Mouse (Mus musculus) kidney, embryonic 14.5 days (tissue): ENCODE measurements at regions not wholly inside any gene's neighbourhood (a gene's known extent, or its start where the extent isn't known, plus 50 kb on each side); places are given as distances from the start of the nearest gene placed in this dataset.

Experiments
- ATAC-seq: fragments of 200-750 bp; cut with Nextera tagmentation; 2 replicates; pipeline ENCODE4 v1.8.0; 2017; ENCODE audit warnings: moderate number of reproducible peaks, mild to moderate bottlenecking, moderate TSS enrichment, moderate library complexity; ENCODE audit not compliant: low FRiP score, low TSS enrichment
- H3K27ac ChIP-seq: fragments of 300-500 bp; sonication (generic); 2 replicates; pipeline ENCODE4 v1.5.1; 2014; ENCODE audit warnings: low read depth, mild to moderate bottlenecking, low read length, moderate library complexity, mixed read lengths
- H3K27me3 ChIP-seq: fragments of 300-500 bp; sonication (generic); 2 replicates; pipeline ENCODE4 v1.6.1; 2014; ENCODE audit warnings: mild to moderate bottlenecking, low read length; ENCODE audit not compliant: control insufficient read depth, insufficient read depth
- H3K36me3 ChIP-seq: fragments of 300-500 bp; sonication (generic); 2 replicates; pipeline ENCODE4 v1.6.1; 2014; ENCODE audit warnings: low read length, mixed read lengths; ENCODE audit not compliant: control insufficient read depth, insufficient read depth
- H3K4me1 ChIP-seq: fragments of 300-500 bp; sonication (generic); 2 replicates; pipeline ENCODE4 v1.6.1; 2014; ENCODE audit warnings: low read length, mixed read lengths; ENCODE audit not compliant: control insufficient read depth, insufficient read depth
- H3K4me2 ChIP-seq: fragments of 300-500 bp; sonication (generic); replicated peaks from 2 replicates; pipeline ENCODE4 v1.6.1; 2014; ENCODE audit warnings: low read depth, mild to moderate bottlenecking, low read length
- H3K4me3 ChIP-seq: fragments of 300-500 bp; sonication (generic); 2 replicates; pipeline ENCODE4 v1.5.1; 2014; ENCODE audit warnings: mild to moderate bottlenecking, low read length
- H3K9ac ChIP-seq: fragments of 300-500 bp; sonication (generic); 2 replicates; pipeline ENCODE4 v1.6.1; 2014; ENCODE audit warnings: low read depth, mild to moderate bottlenecking, low read length, moderate library complexity
- H3K9me3 ChIP-seq: fragments of 300-500 bp; sonication (generic); 2 replicates; pipeline ENCODE4 v1.6.1; 2016; ENCODE audit warnings: low read length; ENCODE audit not compliant: control insufficient read depth
- WGBS: fragments of 180-500 bp; shearing (Covaris S2); extraction: QIAGEN DNeasy Blood & Tissue Kit; methylation state at CpG from one replicate; pipeline ENCODE4 v1.1.7; 2014; 5-methylcytosine and 5-hydroxymethylcytosine counted together

DNA sequence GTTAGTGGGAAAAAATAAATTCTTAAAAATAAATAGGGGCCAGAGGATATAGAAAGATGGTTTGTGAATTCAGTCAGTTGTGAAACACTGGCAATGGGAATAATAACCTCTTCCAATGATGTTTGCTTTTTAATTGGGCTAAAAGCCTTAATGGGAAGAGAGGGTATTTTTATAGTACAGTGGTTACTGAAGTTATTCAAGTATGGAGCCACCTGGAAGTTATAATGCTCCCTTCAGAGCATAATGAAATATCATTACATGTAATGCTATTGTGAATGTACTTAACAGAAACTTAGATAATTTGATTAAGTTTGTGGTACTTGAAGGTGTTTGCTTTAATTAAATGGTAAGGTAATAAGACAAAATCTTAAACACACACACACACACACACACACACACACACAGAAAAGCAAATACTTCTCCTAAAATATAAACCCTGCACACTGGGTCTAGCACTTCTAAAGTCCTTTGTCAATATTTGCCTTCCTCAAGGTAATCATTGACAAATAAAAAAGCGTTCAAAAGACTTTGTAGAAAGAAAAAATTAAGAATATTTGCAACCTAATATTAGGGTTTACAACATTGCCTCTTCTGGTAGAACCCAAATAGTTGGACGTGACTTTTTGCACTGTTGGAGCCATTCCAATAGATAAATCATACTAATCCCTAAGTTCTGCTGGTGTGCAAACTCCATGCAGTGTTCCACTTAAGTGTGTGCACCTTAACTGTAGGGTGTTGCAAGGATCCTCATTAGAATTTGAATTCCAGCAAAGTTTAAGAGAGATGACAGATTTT lies 526.7 kb upstream of the Pdzrn3 start:
- Histone ChIP-seq H3K36me3 (no peaks in the 10 kb centered on the region), H3K27ac (no peak overlapping the region), H3K4me2 (no peak overlapping the region), H3K4me1 (no peaks in the 10 kb centered on the region), H3K27me3 (no peaks in the 10 kb centered on the region), H3K9me3 (no peaks in the 10 kb centered on the region), H3K4me3 (no peak overlapping the region), H3K9ac (no peak overlapping the region)
- ATAC-seq = no peak
- 53% methylated on average over 2 of the region's 2 CpGs for WGBS

DNA sequence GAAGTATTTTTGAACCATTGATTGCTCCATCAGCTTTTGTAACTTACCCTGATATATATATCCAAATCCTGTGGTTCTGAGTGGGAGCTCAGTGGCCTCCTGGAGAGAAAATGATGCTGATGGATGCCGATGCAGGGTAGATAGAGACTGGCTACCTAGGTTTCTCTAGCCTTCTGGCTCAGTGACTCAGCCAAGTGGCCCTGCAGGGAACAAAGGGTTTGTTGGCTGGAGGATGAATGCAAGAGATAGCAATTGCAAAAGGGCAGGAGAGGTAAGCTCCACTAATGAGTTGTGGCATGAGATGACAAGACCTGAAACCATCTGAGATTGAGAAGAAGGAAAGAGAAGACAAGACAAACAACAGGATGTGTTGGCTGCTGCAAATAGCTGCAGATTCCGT lies 524.6 kb upstream of the Pdzrn3 start:
- no peaks in the 10 kb centered on the region for H3K27me3 ChIP-seq
- no peak overlapping the region for H3K27ac ChIP-seq
- ATAC-seq = no peak
- H3K9ac ChIP-seq = no peak overlapping the region
- no peaks in the 10 kb centered on the region for H3K9me3 ChIP-seq
- H3K4me3 ChIP-seq = no peak overlapping the region
- 84% methylated on average over 2 of the region's 2 CpGs for WGBS
- H3K36me3 ChIP-seq = no peaks in the 10 kb centered on the region
- no peaks in the 10 kb centered on the region for H3K4me1 ChIP-seq
- no peak overlapping the region for H3K4me2 ChIP-seq

DNA sequence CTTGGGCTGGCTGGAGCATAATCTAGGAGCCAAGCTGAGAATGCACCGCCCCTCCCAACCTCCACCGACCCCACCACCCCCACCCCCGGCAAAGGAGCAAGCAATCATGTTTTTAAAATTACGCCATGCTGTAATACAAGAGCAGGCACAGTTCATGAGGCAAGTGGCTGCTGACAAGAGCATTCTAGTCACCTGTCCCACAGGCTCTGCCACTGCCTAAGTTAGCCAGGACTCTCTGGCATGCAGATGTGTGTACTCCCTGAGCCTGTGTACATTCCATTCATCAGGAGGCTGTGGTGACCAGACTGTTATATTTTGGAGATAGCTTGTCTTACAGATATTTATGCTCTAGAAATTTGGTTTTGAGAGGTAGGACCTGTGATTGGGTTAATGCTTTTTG lies 520.8 kb upstream of the Pdzrn3 start:
- Histone ChIP-seq H3K4me3 (no peak overlapping the region), H3K27ac (no peak overlapping the region), H3K36me3 (no peaks in the 10 kb centered on the region), H3K9me3 (no peaks in the 10 kb centered on the region), H3K4me2 (no peak overlapping the region), H3K9ac (no peak overlapping the region), H3K27me3 (no peaks in the 10 kb centered on the region), H3K4me1 (no peaks in the 10 kb centered on the region)
- 68% methylated on average over 4 of the region's 4 CpGs for WGBS
- no peak for ATAC-seq

DNA sequence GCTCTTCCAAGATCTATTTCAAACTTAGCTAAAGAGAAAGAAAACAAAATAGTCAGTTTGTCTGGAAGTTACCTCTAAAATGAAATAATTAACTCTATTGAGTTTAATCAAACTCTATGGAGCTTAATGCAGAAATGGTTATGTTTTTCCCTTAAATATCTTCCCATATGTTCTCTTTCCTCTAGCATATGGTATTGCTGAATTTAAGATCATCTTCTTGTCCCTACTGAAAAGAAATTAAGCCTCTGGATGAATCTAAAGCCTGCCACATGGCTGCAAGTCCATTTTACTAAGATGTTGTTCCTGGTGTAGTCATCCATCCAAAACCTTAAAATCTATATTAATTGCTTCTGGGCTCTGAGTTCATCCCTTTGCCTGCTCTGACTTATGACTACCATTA lies 513.0 kb upstream of the Pdzrn3 start:
- Histone ChIP-seq H3K4me3 (no peak overlapping the region), H3K9me3 (no peaks in the 10 kb centered on the region), H3K4me2 (no peak overlapping the region), H3K27me3 (no peaks in the 10 kb centered on the region), H3K4me1 (no peaks in the 10 kb centered on the region), H3K9ac (no peak overlapping the region), H3K27ac (no peak overlapping the region), H3K36me3 (no peaks in the 10 kb centered on the region)
- no peak for ATAC-seq

DNA sequence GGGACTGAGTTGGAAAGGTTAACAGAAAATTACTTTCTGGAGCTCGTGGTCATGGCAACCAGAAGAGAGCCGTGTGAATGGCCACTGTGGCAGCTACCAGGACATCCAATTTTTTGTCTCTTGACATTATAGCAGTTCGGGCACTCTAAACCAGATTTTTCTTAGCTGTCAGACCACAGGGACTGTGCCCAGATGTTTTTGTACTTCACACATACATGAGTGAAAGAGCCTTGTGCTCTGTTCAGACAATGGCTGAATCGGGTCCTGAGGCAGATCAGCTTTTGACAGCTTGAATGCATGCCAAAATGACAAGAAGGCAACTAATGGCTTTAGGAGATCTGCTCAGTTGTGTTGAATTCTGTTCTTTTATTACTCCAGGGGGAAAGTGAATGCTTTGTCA lies 505.2 kb upstream of the Pdzrn3 start:
- Histone ChIP-seq H3K27me3 (no peaks in the 10 kb centered on the region), H3K36me3 (no peaks in the 10 kb centered on the region), H3K4me3 (no peak overlapping the region), H3K4me1 (0 out of 2 replicates have a peak, but pooled peaks cover 5% of the 10 kb centered on the region), H3K9ac (no peak overlapping the region), H3K4me2 (no peak overlapping the region), H3K9me3 (no peaks in the 10 kb centered on the region), H3K27ac (no peak overlapping the region)
- ATAC-seq = no peak; the same call in 1 of the 2 replicates
- WGBS = 47% methylated on average over 4 of the region's 4 CpGs

DNA sequence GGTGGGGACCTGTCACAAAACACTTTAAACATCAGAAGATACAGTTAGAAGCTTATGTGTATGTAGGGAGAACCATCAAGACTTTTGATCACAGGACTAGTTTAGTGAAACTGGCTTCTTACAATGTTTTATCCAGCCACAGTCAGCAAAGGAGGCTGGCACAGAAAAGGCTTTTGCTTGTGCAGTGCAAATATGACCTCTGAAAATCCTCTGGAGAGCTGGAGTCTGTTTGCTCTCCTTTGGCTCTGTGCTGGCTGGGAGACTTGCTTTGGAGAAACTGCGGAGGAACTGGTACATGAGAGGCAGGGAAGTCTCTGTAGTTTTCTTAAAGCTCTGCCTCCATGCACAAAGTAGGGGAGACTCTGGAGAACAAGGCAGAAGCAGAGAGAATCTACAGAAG lies 497.2 kb upstream of the Pdzrn3 start:
- Histone ChIP-seq H3K9me3 (no peaks in the 10 kb centered on the region), H3K4me2 (no peak overlapping the region), H3K4me3 (no peak overlapping the region), H3K4me1 (no peaks in the 10 kb centered on the region), H3K36me3 (no peaks in the 10 kb centered on the region), H3K27ac (no peak overlapping the region), H3K9ac (no peak overlapping the region), H3K27me3 (no peaks in the 10 kb centered on the region)
- 67% methylated on average over 1 of the region's 1 CpGs for WGBS
- ATAC-seq = no peak

DNA sequence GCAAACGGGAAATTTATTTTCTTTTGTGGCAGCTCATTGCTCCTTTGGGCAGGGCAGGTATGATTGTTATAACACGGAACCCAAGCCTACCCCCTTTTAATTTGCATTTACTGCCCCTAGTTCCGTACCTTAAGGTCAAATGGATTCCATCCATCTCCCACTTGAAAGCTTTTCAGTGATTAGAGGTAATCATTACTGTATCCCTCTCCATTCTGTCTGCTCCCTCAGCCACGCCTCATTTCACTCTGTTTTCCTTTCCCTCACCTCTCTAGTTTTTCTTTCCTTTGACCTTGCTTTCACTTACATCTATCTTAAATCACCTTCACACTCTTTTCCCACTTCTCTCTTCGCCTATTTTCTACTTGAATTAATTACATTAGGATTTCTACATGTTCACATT lies 481.2 kb upstream of the Pdzrn3 start:
- Histone ChIP-seq H3K9me3 (no peaks in the 10 kb centered on the region), H3K4me3 (no peak overlapping the region), H3K9ac (no peak overlapping the region), H3K4me2 (no peak overlapping the region), H3K4me1 (no peaks in the 10 kb centered on the region), H3K27ac (no peak overlapping the region), H3K27me3 (no peaks in the 10 kb centered on the region; the same call in 1 of the 2 replicates), H3K36me3 (no peaks in the 10 kb centered on the region)
- WGBS = 9% methylated on average over 5 of the region's 5 CpGs
- ATAC-seq = peak; percentile 93

DNA sequence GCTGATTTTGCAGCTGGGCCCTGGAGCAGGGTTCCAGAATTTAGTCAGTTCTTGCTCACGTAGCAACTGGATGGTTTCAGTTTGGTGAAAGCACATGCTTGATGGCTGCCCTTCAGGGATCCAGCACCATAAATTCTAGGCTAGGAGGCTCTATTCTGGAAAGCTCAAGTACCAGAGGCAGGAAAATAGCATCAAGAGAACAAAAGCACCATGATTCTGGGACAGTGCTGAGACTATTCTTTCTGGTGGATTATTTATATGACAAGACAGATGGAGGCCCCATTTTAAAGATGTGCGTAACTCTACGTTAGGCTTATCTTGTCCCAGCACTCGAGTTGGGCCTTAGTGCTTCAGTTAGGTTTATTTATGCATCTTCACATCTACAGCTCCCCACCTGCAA lies 463.0 kb upstream of the Pdzrn3 start:
- Histone ChIP-seq H3K9ac (no peak overlapping the region), H3K27ac (no peak overlapping the region), H3K4me1 (no peaks in the 10 kb centered on the region), H3K4me2 (no peak overlapping the region), H3K4me3 (no peak overlapping the region), H3K9me3 (no peaks in the 10 kb centered on the region), H3K27me3 (no peaks in the 10 kb centered on the region), H3K36me3 (no peaks in the 10 kb centered on the region)
- no peak for ATAC-seq
- WGBS = 93% methylated on average over 4 of the region's 4 CpGs

DNA sequence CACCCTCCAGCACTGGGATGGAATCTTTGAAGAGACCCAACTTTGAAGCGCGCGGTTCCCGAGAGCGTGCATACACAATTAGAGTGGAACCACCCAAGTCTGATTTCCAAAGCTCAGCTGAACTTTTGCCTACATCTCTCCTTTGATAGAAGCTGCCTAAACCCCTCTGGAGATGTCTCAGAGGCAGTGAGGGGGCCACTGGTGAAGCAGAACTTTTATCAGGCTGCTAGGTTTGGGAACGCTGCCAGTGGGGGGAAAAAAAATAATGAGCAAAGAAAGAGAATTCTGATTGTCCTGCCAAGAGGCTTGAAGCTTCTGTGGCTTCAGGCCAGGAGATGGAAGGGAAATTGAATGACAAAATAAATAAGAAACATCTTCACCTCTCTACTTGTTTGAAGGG lies 459.9 kb upstream of the Pdzrn3 start:
- no peak for ATAC-seq
- Histone ChIP-seq H3K4me2 (no peak overlapping the region), H3K4me1 (no peaks in the 10 kb centered on the region), H3K27ac (no peak overlapping the region), H3K4me3 (no peak overlapping the region), H3K9ac (no peak overlapping the region), H3K27me3 (no peaks in the 10 kb centered on the region), H3K36me3 (no peaks in the 10 kb centered on the region), H3K9me3 (no peaks in the 10 kb centered on the region)
- 86% methylated on average over 6 of the region's 6 CpGs for WGBS
